Mouse (Mus musculus): ENCODE measurements around the gene Cadm1. TPM values are rescaled to one million over a fixed set of nuclear protein-coding genes. Genes with fewer than 3 reads are reported as not detected.

The Cadm1 gene
- polyA plus RNA-seq, 1 experiment, result 6.0 TPM

DNA sequence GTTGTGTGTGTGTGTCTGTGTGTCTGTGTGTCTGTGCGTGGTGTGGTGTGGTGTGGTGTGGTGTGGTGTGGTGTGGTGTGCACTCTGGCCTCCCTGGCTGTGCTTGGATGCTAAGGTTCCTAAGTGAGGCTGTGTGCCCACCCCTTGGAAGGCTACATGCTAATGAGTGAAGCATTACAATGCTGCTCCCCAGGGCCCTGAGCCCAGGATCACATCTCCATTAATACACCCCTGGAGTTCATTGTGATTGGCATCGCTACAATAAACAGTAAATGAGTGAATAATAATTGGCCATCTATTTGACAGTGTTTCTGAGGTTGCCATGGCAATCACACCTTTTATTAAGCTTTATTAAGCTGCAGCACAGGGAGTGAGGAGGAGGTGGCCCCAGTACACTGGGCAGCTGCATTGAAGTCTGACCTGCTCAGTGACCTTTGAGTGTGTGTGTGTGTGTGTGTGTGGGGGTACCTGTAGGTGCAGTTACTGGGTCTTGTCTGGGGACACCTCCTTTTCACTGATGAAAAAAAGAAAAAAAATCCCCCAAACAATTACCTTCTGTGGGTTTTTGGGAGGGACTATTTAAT, 374.5 kb downstream of the Cadm1 start:
- H3K4me1 ChIP-seq (ENCODE audit: control insufficient read depth, insufficient read depth, low read length), result no peaks in the 10 kb centered on the region
- no peak for DNase-seq
- H3K27me3 ChIP-seq (replicated peaks; ENCODE audit: control insufficient read depth, insufficient read depth, low read length), result no peaks in the 10 kb centered on the region
- 77% methylated on average over 2 of the region's 2 CpGs for WGBS
- H3K4me3 ChIP-seq (ENCODE audit: insufficient read depth, low read depth, low read length), result no peak overlapping the region
- TF ChIP-seq POLR2A (IDR thresholded peaks at IDR 0.05; ENCODE audit: low read depth, low read length) (no peak), CTCF (conservative IDR thresholded peaks at IDR 0.05; ENCODE audit: insufficient read depth, insufficient read length, low read depth, low read length) (no peak)
- no peaks in the 10 kb centered on the region for H3K36me3 ChIP-seq (ENCODE audit: control insufficient read depth, insufficient read depth, low read length)
- no peak overlapping the region for H3K27ac ChIP-seq (ENCODE audit: insufficient read depth, low read depth, low read length)

DNA sequence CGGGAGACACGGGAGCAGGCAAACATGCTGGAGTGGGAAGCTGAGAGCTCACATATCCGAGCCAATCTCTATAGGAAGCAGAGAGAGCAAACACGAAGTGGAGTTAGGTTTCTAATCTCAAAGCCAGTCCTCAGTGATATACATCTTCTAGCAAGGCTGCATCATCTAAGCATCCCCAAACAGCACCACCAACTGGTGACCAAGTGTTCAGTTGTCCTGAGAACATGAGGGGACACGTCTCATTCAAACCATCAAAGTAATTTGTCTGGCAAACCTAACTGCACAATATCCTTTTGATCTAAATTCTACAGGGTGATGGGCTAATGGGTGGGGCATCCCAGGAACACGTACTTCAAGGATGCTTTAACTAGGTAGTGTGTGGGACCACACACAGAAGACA, 376.5 kb downstream of the Cadm1 start:
- WGBS, result 38% methylated on average over 6 of the region's 6 CpGs
- TF ChIP-seq CTCF (conservative IDR thresholded peaks at IDR 0.05; ENCODE audit: insufficient read depth, insufficient read length, low read depth, low read length) (no peak), POLR2A (IDR thresholded peaks at IDR 0.05; ENCODE audit: low read depth, low read length) (no peak)
- no peaks in the 10 kb centered on the region for H3K27me3 ChIP-seq (replicated peaks; ENCODE audit: control insufficient read depth, insufficient read depth, low read length)
- no peak for DNase-seq
- H3K27ac ChIP-seq (ENCODE audit: insufficient read depth, low read depth, low read length), result no peak overlapping the region
- no peak overlapping the region for H3K4me3 ChIP-seq (ENCODE audit: insufficient read depth, low read depth, low read length)
- H3K4me1 ChIP-seq (ENCODE audit: control insufficient read depth, insufficient read depth, low read length), result no peaks in the 10 kb centered on the region
- H3K36me3 ChIP-seq (ENCODE audit: control insufficient read depth, insufficient read depth, low read length), result no peaks in the 10 kb centered on the region

Data from kidney, adult 2 months (tissue).